Mouse (Mus musculus): ENCODE data around the gene Hnrnph2.

DNA sequence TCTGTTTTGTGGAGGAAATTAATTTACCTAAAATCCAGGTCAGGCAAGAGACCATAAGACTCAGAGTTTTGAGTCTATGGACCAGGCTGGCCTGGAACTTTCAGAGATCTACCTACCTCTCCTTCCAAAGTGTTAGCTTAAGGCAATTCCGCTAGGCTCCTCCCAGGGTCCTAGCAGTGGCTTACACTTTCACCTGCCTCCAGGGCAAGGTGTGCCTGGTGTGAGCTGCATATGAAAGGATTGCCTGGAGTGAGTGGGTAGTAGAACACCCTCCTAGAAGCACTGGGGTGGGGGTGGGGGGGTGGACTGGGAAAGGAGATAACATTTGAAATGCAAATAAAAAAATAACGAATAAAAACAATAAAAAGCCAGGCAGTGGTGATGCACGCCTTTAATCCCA is 20.7 kb downstream of the Hnrnph2 start:
- TF ChIP-seq CTCF (IDR thresholded peaks at IDR 0.05; ENCODE audit: extremely low read depth, insufficient read depth, insufficient read length, insufficient replicate concordance) (no peak), POLR2A (IDR thresholded peaks at IDR 0.05; ENCODE audit: low read depth, low read length) (no peak)

All from spleen, adult 2 months (tissue).